Mouse (Mus musculus) forebrain, embryonic 16.5 days (tissue): ENCODE results near the gene Timp3. TPM values are rescaled to one million over a fixed set of nuclear protein-coding genes. Genes with fewer than 3 reads are reported as not detected.

Source experiments
- ATAC-seq: fragments of 200-750 bp; cut with Nextera tagmentation; 2 replicates; pipeline ENCODE4 v1.8.0; 2017; ENCODE audit warnings: mild to moderate bottlenecking, moderate library complexity
- H3K27ac ChIP-seq: fragments of 300-500 bp; sonication (generic); 2 replicates; pipeline ENCODE4 v1.5.1; 2014; ENCODE audit warnings: low read length, control low read depth
- H3K27me3 ChIP-seq: fragments of 300-500 bp; sonication (generic); replicated peaks from 2 replicates; pipeline ENCODE4 v1.6.1; 2014; ENCODE audit warnings: low read length; ENCODE audit not compliant: control insufficient read depth, insufficient read depth
- H3K36me3 ChIP-seq: fragments of 300-500 bp; sonication (generic); 2 replicates; pipeline ENCODE4 v1.6.1; 2014; ENCODE audit not compliant: control insufficient read depth, insufficient read depth
- H3K4me1 ChIP-seq: fragments of 300-500 bp; sonication (generic); replicated peaks from 2 replicates; pipeline ENCODE4 v1.6.1; 2014; ENCODE audit warnings: low read length; ENCODE audit not compliant: control insufficient read depth, insufficient read depth
- H3K4me2 ChIP-seq: fragments of 300-500 bp; sonication (generic); 2 replicates; pipeline ENCODE4 v1.6.1; 2014; ENCODE audit warnings: mild to moderate bottlenecking, low read length, control low read depth
- H3K4me3 ChIP-seq: fragments of 300-500 bp; sonication (generic); replicated peaks from 2 replicates; pipeline ENCODE4 v1.5.1; 2014; ENCODE audit warnings: mild to moderate bottlenecking, low read length, control low read depth
- H3K9ac ChIP-seq: fragments of 300-500 bp; sonication (generic); replicated peaks from 2 replicates; pipeline ENCODE4 v1.6.1; 2014; ENCODE audit warnings: low read depth, low read length, control low read depth
- H3K9me3 ChIP-seq: fragments of 300-500 bp; sonication (generic); 2 replicates; pipeline ENCODE4 v1.6.1; 2016; ENCODE audit warnings: low read length; ENCODE audit not compliant: control insufficient read depth
- WGBS: fragments of 180-500 bp; shearing (Covaris S2); extraction: QIAGEN DNeasy Blood & Tissue Kit; methylation state at CpG from one replicate; pipeline ENCODE4 v1.1.7; 2014; 5-methylcytosine and 5-hydroxymethylcytosine counted together
- polyA plus RNA-seq: library from polyadenylated mRNA; unstranded; fragments of >200 nt; fragmentation: Nextera tagmentation; extraction: Ambion mirVana; gene quantifications from 2 replicates; pipeline ENCODE4 v1.2.1, GENCODE M21; 2015

Gene Timp3
- polyA plus RNA-seq, 1 experiment from 2014 or later, result 21.4 TPM

DNA sequence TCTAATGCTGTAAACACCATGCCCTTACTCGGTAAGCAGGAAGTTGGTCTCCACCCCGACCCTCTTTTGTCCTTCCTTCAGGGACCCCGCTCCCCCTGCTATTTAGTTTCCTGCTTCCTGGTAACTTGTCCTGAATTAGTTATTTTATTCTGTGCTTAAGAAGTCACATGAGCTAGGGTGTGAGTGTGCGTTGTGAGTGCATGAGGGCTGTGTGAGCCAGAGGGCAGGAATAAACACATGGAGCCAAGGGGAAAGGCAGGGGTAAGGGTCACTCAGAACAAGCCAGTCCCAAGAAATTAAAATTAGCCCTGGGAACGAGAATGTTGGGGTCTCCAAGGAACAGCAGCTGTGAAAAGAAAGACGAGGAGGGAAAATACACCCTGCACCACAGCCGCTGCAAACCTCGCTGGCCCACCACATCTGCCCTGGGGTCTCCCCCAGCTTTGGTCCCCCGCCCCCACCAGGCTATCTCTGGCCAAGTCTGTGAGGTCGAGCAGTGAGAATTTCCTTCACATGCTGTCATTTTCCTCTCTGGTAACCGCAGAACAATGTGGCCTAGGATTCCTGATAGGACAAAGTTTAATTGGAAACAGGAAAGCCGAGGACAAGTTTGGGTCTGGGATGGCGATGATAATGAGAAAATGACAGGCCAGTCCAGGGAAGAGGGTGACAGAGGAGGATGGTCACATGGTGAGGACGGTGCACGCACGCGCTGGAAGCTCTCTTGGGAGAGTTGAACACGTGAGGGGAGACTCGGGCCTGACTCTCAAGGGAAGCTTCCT lies 26.6 kb upstream of the Timp3 start:
- no peak overlapping the region for H3K27ac ChIP-seq
- 83% methylated on average over 19 of the region's 19 CpGs for WGBS
- H3K9me3 ChIP-seq, result no peaks in the 10 kb centered on the region
- no peak overlapping the region for H3K9ac ChIP-seq
- H3K4me2 ChIP-seq, result no peak overlapping the region
- no peak overlapping the region for H3K4me3 ChIP-seq
- H3K4me1 ChIP-seq, result no peaks in the 10 kb centered on the region
- no peak for ATAC-seq
- no peaks in the 10 kb centered on the region for H3K27me3 ChIP-seq
- H3K36me3 ChIP-seq, result no peaks in the 10 kb centered on the region

DNA sequence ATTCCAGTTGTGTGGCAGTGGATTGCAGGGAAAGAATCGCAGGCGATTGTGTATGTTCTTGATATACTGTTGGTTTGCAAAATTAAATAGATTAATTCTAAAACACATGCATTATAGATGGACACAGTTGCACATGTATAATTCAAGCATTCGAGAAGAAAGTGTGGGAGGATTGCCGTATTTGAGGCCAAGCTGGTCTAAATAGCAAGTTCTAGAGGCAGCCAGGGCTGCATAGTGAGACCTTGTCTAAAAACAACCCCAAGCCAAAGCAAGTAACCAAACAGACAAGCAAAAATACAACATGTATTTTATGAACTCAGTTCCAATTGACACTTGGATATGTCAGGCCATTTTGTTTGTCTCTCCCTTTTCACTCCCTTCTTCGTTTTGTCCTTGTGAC lies 24.6 kb upstream of the Timp3 start:
- no peak for ATAC-seq
- Histone ChIP-seq H3K9me3 (no peaks in the 10 kb centered on the region), H3K27ac (no peak overlapping the region), H3K27me3 (no peaks in the 10 kb centered on the region), H3K4me3 (no peak overlapping the region), H3K36me3 (no peaks in the 10 kb centered on the region), H3K9ac (no peak overlapping the region), H3K4me2 (no peak overlapping the region), H3K4me1 (no peaks in the 10 kb centered on the region)
- 89% methylated on average over 5 of the region's 5 CpGs for WGBS

DNA sequence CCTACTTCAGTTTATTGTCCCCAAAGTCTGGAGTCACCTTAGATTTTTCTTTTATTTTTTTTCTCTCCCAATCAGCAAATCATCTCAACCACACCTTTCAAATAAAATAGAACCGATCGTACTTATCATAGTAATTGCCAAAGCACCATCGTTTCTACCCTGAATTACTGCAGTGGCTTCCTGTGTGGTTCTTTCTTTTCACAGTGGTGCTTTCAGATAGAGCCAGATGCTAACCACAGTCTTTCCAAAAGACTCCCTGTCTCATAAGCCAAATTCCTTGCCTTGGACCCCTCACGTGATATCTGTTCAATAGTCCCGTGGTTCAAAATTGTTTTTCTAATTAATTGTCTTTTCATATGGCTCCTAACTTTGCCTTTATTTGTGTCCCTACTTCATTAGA lies 22.8 kb upstream of the Timp3 start:
- Histone ChIP-seq H3K36me3 (no peaks in the 10 kb centered on the region), H3K27ac (no peak overlapping the region), H3K4me2 (no peak overlapping the region), H3K9me3 (no peaks in the 10 kb centered on the region), H3K27me3 (no peaks in the 10 kb centered on the region), H3K4me3 (no peak overlapping the region), H3K9ac (no peak overlapping the region), H3K4me1 (no peaks in the 10 kb centered on the region)
- 84% methylated on average over 5 of the region's 5 CpGs for WGBS
- no peak for ATAC-seq

DNA sequence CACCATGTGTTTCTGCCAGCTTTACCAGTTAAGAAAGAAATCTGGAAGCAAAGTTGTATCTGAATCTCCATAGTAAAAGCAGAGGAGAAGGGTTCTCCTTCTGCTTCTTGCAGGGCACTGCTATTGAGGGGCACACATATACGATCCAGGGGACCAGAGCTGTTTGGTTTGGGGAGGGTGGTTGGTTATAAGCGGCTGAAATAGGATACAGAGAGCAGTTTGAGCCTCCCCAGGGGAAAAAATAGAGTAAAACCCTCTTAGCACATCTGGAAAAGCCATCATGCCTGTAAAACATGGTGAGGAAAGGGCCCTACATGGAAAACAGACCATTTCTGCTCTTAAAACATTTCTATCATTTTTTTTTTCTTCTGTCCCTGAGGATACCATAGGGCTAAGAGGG lies 21.7 kb upstream of the Timp3 start:
- Histone ChIP-seq H3K9ac (no peak overlapping the region), H3K4me1 (no peaks in the 10 kb centered on the region), H3K36me3 (no peaks in the 10 kb centered on the region), H3K27ac (no peak overlapping the region), H3K27me3 (no peaks in the 10 kb centered on the region), H3K4me3 (no peak overlapping the region), H3K9me3 (no peaks in the 10 kb centered on the region), H3K4me2 (no peak overlapping the region)
- 79% methylated on average over 2 of the region's 2 CpGs for WGBS
- no peak for ATAC-seq

DNA sequence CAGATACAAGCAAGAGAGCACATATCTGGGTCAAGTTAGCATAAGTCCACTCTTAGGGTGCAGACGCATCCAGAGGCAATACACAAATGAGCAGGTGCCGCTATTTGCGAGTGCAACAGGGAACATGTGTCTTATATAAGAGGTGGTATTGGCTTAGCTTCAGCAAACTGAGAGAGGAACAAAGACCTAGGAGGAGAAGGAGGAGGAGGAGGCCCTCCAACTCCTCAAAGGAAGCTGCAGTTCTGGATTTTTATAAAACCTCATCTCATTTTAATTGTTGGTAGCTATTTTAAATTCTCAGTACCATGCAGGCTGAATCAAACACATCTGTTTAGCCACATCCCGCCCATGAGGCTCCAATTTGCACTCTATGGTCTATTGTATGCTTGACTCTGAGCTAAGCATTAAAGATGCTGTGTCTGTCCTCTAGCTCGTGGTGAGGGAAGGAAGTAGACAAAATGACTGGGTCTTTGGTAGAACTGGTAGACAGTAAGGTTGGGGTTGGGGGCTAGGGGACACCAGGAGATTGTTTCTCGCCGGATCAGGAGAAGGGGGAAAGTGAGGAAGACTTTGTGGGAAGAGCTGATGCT lies 20.5 kb upstream of the Timp3 start:
- no peaks in the 10 kb centered on the region for H3K4me1 ChIP-seq
- H3K4me3 ChIP-seq, result no peak overlapping the region
- H3K9ac ChIP-seq, result no peak overlapping the region
- ATAC-seq, result no peak
- H3K27me3 ChIP-seq, result no peaks in the 10 kb centered on the region
- H3K9me3 ChIP-seq, result no peaks in the 10 kb centered on the region
- no peaks in the 10 kb centered on the region for H3K36me3 ChIP-seq
- H3K27ac ChIP-seq, result no peak overlapping the region
- WGBS, result 83% methylated on average over 7 of the region's 7 CpGs
- no peak overlapping the region for H3K4me2 ChIP-seq

DNA sequence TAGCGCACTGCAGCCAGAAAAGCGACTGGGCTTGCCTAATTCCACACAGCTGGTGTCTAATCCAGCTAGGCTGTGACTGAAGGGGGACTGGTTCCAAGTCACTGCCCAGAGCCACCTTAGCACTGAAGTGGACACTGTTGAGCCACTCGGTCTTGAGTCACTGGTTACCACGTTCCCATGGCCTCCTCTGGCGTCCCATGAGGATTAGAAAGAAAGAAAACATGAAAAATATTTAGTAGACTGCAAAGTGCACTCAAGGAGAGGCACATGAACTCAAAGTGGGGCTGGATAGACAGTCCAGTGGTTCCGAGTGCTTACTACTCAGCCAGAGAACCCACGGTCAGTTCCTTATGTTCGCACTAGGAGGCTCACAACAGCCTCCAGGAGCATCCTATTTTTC lies 18.9 kb upstream of the Timp3 start:
- ATAC-seq, result no peak

DNA sequence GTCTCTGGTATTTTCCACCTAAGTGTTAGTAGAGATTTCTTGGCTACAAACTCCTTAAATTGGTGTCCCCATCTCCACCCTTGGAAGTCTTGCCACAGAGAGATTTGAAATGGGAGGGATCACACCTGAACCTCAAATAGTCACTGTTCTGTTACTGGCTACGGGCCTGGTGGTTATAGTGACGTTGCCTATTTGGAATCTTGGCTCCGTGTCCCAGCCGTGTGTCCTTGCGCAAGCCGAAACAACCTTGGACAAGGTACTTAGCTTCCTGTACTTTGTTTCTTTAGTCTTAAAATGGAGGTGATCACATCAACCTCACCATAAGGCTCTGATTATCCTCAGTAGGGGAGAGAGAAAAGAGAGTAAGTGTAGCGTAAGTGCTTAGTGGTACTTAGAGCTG lies 13.7 kb upstream of the Timp3 start:
- H3K9ac ChIP-seq, result no peak overlapping the region
- no peak overlapping the region for H3K4me3 ChIP-seq
- WGBS, result 92% methylated on average over 7 of the region's 7 CpGs
- no peaks in the 10 kb centered on the region for H3K4me1 ChIP-seq
- H3K4me2 ChIP-seq, result no peak overlapping the region
- no peaks in the 10 kb centered on the region for H3K27me3 ChIP-seq
- no peak for ATAC-seq
- H3K36me3 ChIP-seq, result no peaks in the 10 kb centered on the region
- no peak overlapping the region for H3K27ac ChIP-seq
- H3K9me3 ChIP-seq, result no peaks in the 10 kb centered on the region

More for the DNA sequence above, 18.9 kb upstream of the Timp3 start:
- no peaks in the 10 kb centered on the region for H3K36me3 ChIP-seq
- H3K27me3 ChIP-seq, result no peaks in the 10 kb centered on the region
- H3K9me3 ChIP-seq, result no peaks in the 10 kb centered on the region
- H3K4me3 ChIP-seq, result no peak overlapping the region
- WGBS, result 91% methylated on average over 8 of the region's 8 CpGs
- H3K27ac ChIP-seq, result no peak overlapping the region
- H3K4me1 ChIP-seq, result no peaks in the 10 kb centered on the region
- no peak overlapping the region for H3K9ac ChIP-seq
- no peak overlapping the region for H3K4me2 ChIP-seq

DNA sequence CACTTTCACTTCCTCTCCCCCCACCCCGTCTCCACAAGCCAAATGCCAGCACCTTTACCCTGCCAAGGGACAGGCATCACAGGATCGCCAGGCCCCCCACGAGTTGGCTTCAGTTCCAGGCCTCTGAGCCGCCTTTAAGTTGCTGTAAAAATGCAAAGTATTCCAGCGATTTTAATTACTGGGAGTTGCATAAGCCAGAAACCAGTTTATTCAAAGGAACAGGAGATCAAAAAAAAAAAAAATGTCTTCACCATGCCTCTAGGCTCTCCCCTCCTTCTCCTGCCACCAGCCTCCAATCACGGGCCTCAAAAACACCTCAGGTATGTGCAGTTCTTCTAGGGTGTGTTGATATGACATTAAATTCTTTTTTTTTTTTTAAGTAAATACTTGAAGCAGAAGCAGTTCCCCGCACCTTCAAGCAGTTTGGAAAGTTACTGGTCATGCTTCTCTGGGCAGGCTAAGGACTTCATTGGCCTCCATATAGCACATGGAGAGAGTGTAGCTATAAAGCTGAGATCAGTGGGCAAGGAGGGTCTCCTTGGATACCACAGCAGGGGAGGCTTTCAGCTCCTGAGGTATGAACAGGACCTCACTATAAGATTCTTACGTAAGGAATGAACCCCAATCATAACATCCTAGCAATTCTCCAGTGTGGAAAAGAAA lies 9.9 kb upstream of the Timp3 start:
- Histone ChIP-seq H3K27me3 (no peaks in the 10 kb centered on the region), H3K4me2 (no peak overlapping the region), H3K4me3 (no peak overlapping the region), H3K9ac (no peak overlapping the region), H3K27ac (no peak overlapping the region), H3K36me3 (no peaks in the 10 kb centered on the region), H3K4me1 (no peaks in the 10 kb centered on the region), H3K9me3 (no peaks in the 10 kb centered on the region)
- no peak for ATAC-seq
- 76% methylated on average over 8 of the region's 8 CpGs for WGBS

DNA sequence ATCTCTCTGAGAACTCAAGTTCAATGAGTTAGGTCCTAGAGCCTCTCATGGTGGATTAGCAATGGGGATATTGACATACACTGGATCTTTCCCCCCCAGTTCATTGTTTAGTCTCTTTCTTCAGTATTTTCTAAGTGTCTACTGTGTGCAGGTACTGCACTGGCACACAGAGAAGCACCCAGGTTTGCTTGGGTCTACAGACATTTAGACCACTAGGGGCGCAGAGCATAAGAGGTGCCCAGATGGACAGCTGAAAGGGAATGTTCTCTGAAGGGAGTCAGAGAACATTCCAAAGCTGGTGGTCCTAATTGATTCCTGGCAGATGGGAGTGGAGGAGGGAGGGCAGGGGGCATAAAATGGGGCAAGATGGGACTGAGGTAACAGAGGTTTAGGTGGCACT lies 6.3 kb upstream of the Timp3 start:
- Histone ChIP-seq H3K27ac (no peak overlapping the region), H3K4me2 (no peak overlapping the region), H3K4me1 (peaks cover 6% of the 10 kb centered on the region), H3K27me3 (0 out of 2 replicates have a peak, but pooled peaks cover 3% of the 10 kb centered on the region), H3K9me3 (no peaks in the 10 kb centered on the region), H3K4me3 (no peak overlapping the region), H3K9ac (no peak overlapping the region), H3K36me3 (no peaks in the 10 kb centered on the region)
- no peak for ATAC-seq
- WGBS, result 83% methylated on average over 1 of the region's 1 CpGs
